Mouse (Mus musculus): ENCODE results near the gene Pde11a. TPM values are rescaled to one million over a fixed set of nuclear protein-coding genes. Genes with fewer than 3 reads are reported as not detected.
A peak's percentile ranks its signal among the peaks of the same experiment; 100 is the strongest.

Pde11a gene
- polyA plus RNA-seq, 1 experiment: not detected

- 90% methylated on average over 3 of the region's 3 CpGs for WGBS
- Histone ChIP-seq H3K27ac (ENCODE audit: insufficient read depth, low read depth, low read length) (no peak overlapping the region), H3K4me3 (ENCODE audit: insufficient read depth, low read depth, low read length) (no peak overlapping the region), H3K4me1 (ENCODE audit: control insufficient read depth, insufficient read depth, low read length) (no peaks in the 10 kb centered on the region)
- TF ChIP-seq CTCF (IDR thresholded peaks at IDR 0.05; ENCODE audit: insufficient read depth, low read depth, low read length): no peak
- no peak for TF ChIP-seq POLR2A (IDR thresholded peaks at IDR 0.05; ENCODE audit: insufficient read depth, low read depth, low read length)
Observed at GRCm38 (mm10) chr2:76080549-76080948, 258.0 kb downstream of the Pde11a start.

- 76% methylated on average over 2 of the region's 2 CpGs for WGBS
- TF ChIP-seq POLR2A (IDR thresholded peaks at IDR 0.05; ENCODE audit: insufficient read depth, low read depth, low read length) (no peak), CTCF (IDR thresholded peaks at IDR 0.05; ENCODE audit: insufficient read depth, low read depth, low read length) (no peak)
- no peak overlapping the region for H3K4me3 ChIP-seq (ENCODE audit: insufficient read depth, low read depth, low read length)
Observed at GRCm38 (mm10) chr2:76076838-76077237, 261.7 kb downstream of the Pde11a start.

GRCm38 (mm10) chr2:76076047-76076446, 262.5 kb downstream of the Pde11a start:
- 93% methylated on average over 4 of the region's 4 CpGs for WGBS
- no peak overlapping the region for H3K4me3 ChIP-seq (ENCODE audit: insufficient read depth, low read depth, low read length)
- H3K4me1 ChIP-seq (ENCODE audit: control insufficient read depth, insufficient read depth, low read length): peaks cover 3% of the 10 kb centered on the region
- no peak for TF ChIP-seq POLR2A (IDR thresholded peaks at IDR 0.05; ENCODE audit: insufficient read depth, low read depth, low read length)
- TF ChIP-seq CTCF (IDR thresholded peaks at IDR 0.05; ENCODE audit: insufficient read depth, low read depth, low read length): no peak
- no peak overlapping the region for H3K27ac ChIP-seq (ENCODE audit: insufficient read depth, low read depth, low read length)

More at GRCm38 (mm10) chr2:76076838-76077237, 261.7 kb downstream of the Pde11a start:
- peaks cover 3% of the 10 kb centered on the region for H3K4me1 ChIP-seq (ENCODE audit: control insufficient read depth, insufficient read depth, low read length)
- H3K27ac ChIP-seq (ENCODE audit: insufficient read depth, low read depth, low read length): no peak overlapping the region

- Histone ChIP-seq H3K27ac (ENCODE audit: insufficient read depth, low read depth, low read length) (no peak overlapping the region), H3K4me1 (ENCODE audit: control insufficient read depth, insufficient read depth, low read length) (peaks cover 6% of the 10 kb centered on the region), H3K4me3 (ENCODE audit: insufficient read depth, low read depth, low read length) (no peak overlapping the region)
- WGBS: 10% methylated on average over 6 of the region's 6 CpGs
- TF ChIP-seq CTCF (IDR thresholded peaks at IDR 0.05; ENCODE audit: insufficient read depth, low read depth, low read length) (no peak), POLR2A (IDR thresholded peaks at IDR 0.05; ENCODE audit: insufficient read depth, low read depth, low read length) (no peak)
Observed at GRCm38 (mm10) chr2:76073079-76073478, 265.5 kb downstream of the Pde11a start.

GRCm38 (mm10) chr2:76070432-76071306, 267.9 kb downstream of the Pde11a start:
- Histone ChIP-seq H3K27ac (ENCODE audit: insufficient read depth, low read depth, low read length) (peak overlapping the region; percentile 72), H3K4me3 (ENCODE audit: insufficient read depth, low read depth, low read length) (peak overlapping the region; percentile 36), H3K4me1 (ENCODE audit: control insufficient read depth, insufficient read depth, low read length) (peaks cover 6% of the 10 kb centered on the region)
- no peak for TF ChIP-seq POLR2A (IDR thresholded peaks at IDR 0.05; ENCODE audit: insufficient read depth, low read depth, low read length)
- 2% methylated on average over 19 of the region's 19 CpGs for WGBS

- WGBS: 87% methylated on average over 13 of the region's 13 CpGs
- TF ChIP-seq CTCF (IDR thresholded peaks at IDR 0.05; ENCODE audit: insufficient read depth, low read depth, low read length): no peak
- H3K4me1 ChIP-seq (ENCODE audit: control insufficient read depth, insufficient read depth, low read length): peaks cover 6% of the 10 kb centered on the region
- H3K4me3 ChIP-seq (ENCODE audit: insufficient read depth, low read depth, low read length): no peak overlapping the region
- no peak overlapping the region for H3K27ac ChIP-seq (ENCODE audit: insufficient read depth, low read depth, low read length)
Observed at GRCm38 (mm10) chr2:76069238-76069637, 269.3 kb downstream of the Pde11a start.

- H3K4me3 ChIP-seq (ENCODE audit: insufficient read depth, low read depth, low read length): no peak overlapping the region
- WGBS: 89% methylated on average over 10 of the region's 10 CpGs
- TF ChIP-seq CTCF (IDR thresholded peaks at IDR 0.05; ENCODE audit: insufficient read depth, low read depth, low read length): no peak
- no peak for TF ChIP-seq POLR2A (IDR thresholded peaks at IDR 0.05; ENCODE audit: insufficient read depth, low read depth, low read length)
- 0 out of 2 replicates have a peak, but pooled peaks cover 3% of the 10 kb centered on the region for H3K4me1 ChIP-seq (ENCODE audit: control insufficient read depth, insufficient read depth, low read length)
- H3K27ac ChIP-seq (ENCODE audit: insufficient read depth, low read depth, low read length): no peak overlapping the region
Observed at GRCm38 (mm10) chr2:76068155-76068554, 270.4 kb downstream of the Pde11a start.

GRCm38 (mm10) chr2:76067144-76067543, 271.4 kb downstream of the Pde11a start:
- no peak for TF ChIP-seq CTCF (IDR thresholded peaks at IDR 0.05; ENCODE audit: insufficient read depth, low read depth, low read length)
- TF ChIP-seq POLR2A (IDR thresholded peaks at IDR 0.05; ENCODE audit: insufficient read depth, low read depth, low read length): no peak
- 0 out of 2 replicates have a peak, but pooled peaks cover 3% of the 10 kb centered on the region for H3K4me1 ChIP-seq (ENCODE audit: control insufficient read depth, insufficient read depth, low read length)
- H3K4me3 ChIP-seq (ENCODE audit: insufficient read depth, low read depth, low read length): no peak overlapping the region
- 52% methylated on average over 4 of the region's 4 CpGs for WGBS
- H3K27ac ChIP-seq (ENCODE audit: insufficient read depth, low read depth, low read length): no peak overlapping the region

GRCm38 (mm10) chr2:76065292-76065691, 273.3 kb downstream of the Pde11a start:
- Histone ChIP-seq H3K4me3 (ENCODE audit: insufficient read depth, low read depth, low read length) (no peak overlapping the region), H3K27ac (ENCODE audit: insufficient read depth, low read depth, low read length) (no peak overlapping the region), H3K4me1 (ENCODE audit: control insufficient read depth, insufficient read depth, low read length) (no peaks in the 10 kb centered on the region)
- 82% methylated on average over 7 of the region's 7 CpGs for WGBS
- no peak for TF ChIP-seq CTCF (IDR thresholded peaks at IDR 0.05; ENCODE audit: insufficient read depth, low read depth, low read length)
- TF ChIP-seq POLR2A (IDR thresholded peaks at IDR 0.05; ENCODE audit: insufficient read depth, low read depth, low read length): no peak

All from olfactory bulb, adult 2 months (tissue).